Mouse (Mus musculus): Measurements from ENCODE around the gene Tjp1.

DNA sequence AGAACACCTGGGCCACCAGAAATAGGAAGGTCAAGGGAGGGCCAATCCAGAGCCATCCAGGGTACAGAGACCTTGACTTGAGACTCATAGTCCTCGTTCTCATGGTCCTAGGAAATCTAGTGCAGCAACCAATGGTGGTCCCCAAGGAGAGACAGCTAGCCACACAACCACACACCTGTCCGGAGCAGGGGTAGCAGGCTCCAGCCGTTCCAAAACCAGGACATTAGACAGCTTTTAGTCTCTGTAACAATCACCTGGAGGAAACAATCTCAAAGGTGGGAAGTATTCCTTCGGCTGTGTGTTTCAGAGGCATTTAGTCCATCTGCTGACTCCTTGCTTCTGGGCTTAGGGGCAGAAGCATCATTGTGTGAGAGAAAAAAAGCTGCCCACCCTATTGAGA lies 4.5 kb downstream of the Tjp1 start:
- TF ChIP-seq CTCF (IDR thresholded peaks at IDR 0.05; ENCODE audit: low read depth, low read length) (no peak), POLR2A (IDR thresholded peaks at IDR 0.05; ENCODE audit: extremely low read depth, insufficient read depth, low read length) (no peak)

Measured in liver, adult 2 months (tissue).